Mouse (Mus musculus): ENCODE results near the gene Cdk9. TPM values are rescaled to one million over a fixed set of nuclear protein-coding genes. Genes with fewer than 3 reads are reported as not detected.
A peak's percentile ranks its signal among the peaks of the same experiment; 100 is the strongest.

Cdk9 gene
- polyA plus RNA-seq, 1 experiment from 2014 or later = 126 TPM

- H3K36me3 ChIP-seq = no peaks in the 10 kb centered on the region
- no peak for ATAC-seq (ENCODE audit: insufficient number of reproducible peaks, insufficient read depth, low FRiP score, low TSS enrichment)
- H3K4me3 ChIP-seq = no peak overlapping the region
- peak overlapping the region; percentile 81 for H3K27ac ChIP-seq
- peaks cover 54% of the 10 kb centered on the region for H3K4me1 ChIP-seq
- WGBS = 51% methylated on average over 4 of the region's 4 CpGs
- H3K27me3 ChIP-seq = no peaks in the 10 kb centered on the region
- H3K9ac ChIP-seq = no peak overlapping the region
- no peaks in the 10 kb centered on the region for H3K9me3 ChIP-seq
- no peak overlapping the region for H3K4me2 ChIP-seq (replicated peaks)
These were observed 19.0 kb upstream of the Cdk9 start for GRCm38 (mm10) chr2:32731911-32732310.

- no peaks in the 10 kb centered on the region for H3K9me3 ChIP-seq
- no peak overlapping the region for H3K9ac ChIP-seq
- peaks cover 54% of the 10 kb centered on the region for H3K4me1 ChIP-seq
- H3K27ac ChIP-seq = peak overlapping the region; percentile 81
- peak; percentile 54; the same call in 1 of the 2 replicates for ATAC-seq (ENCODE audit: insufficient number of reproducible peaks, insufficient read depth, low FRiP score, low TSS enrichment)
- WGBS = 13% methylated on average over 11 of the region's 11 CpGs
- H3K36me3 ChIP-seq = no peaks in the 10 kb centered on the region
- H3K4me2 ChIP-seq (replicated peaks) = peak overlapping the region; percentile 28
- H3K27me3 ChIP-seq = no peaks in the 10 kb centered on the region
- H3K4me3 ChIP-seq = peak overlapping the region; percentile 9; the same call in 1 of the 2 replicates
These were observed 18.0 kb upstream of the Cdk9 start for GRCm38 (mm10) chr2:32730854-32731253.

- Histone ChIP-seq H3K27ac (peak overlapping the region; percentile 81; the same call in 1 of the 2 replicates), H3K27me3 (no peaks in the 10 kb centered on the region), H3K9ac (no peak overlapping the region), H3K36me3 (no peaks in the 10 kb centered on the region), H3K9me3 (no peaks in the 10 kb centered on the region), H3K4me3 (no peak overlapping the region), H3K4me1 (peaks cover 47% of the 10 kb centered on the region), H3K4me2 (replicated peaks) (peak overlapping the region; percentile 17)
- 50% methylated on average over 4 of the region's 4 CpGs for WGBS
- ATAC-seq (ENCODE audit: insufficient number of reproducible peaks, insufficient read depth, low FRiP score, low TSS enrichment) = no peak
These were observed 16.7 kb upstream of the Cdk9 start for GRCm38 (mm10) chr2:32729547-32729946.

DNA sequence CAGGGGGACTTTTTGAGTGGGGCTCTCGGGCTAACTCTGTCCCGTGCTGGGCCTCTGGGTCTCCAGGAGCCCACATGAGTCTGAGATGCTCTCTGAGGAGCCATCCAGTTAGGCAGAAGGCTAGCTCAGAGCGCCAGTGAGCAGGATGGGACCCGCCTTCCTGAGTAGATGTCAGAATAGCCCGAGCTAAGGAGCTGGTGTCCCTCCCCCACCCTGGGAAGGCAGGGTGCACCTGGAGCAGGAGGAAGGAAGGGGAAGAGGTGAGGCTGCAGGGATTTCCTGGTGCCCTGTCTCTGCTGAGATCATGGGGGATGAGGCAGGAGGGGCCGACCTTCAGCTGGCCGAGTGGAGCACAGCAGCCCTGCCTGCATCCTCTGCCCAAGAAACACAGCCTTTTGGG is 15.6 kb upstream of the Cdk9 start:
- Histone ChIP-seq H3K4me2 (replicated peaks) (peak overlapping the region; percentile 49), H3K4me3 (peak overlapping the region; percentile 35), H3K9ac (0 out of 2 replicates have a peak overlapping the region, but pooled peaks have one; percentile 24), H3K4me1 (peaks cover 40% of the 10 kb centered on the region), H3K27ac (peak overlapping the region; percentile 81), H3K36me3 (no peaks in the 10 kb centered on the region), H3K27me3 (no peaks in the 10 kb centered on the region), H3K9me3 (no peaks in the 10 kb centered on the region)
- WGBS = 44% methylated on average over 7 of the region's 7 CpGs
- no peak for ATAC-seq (ENCODE audit: insufficient number of reproducible peaks, insufficient read depth, low FRiP score, low TSS enrichment)

DNA sequence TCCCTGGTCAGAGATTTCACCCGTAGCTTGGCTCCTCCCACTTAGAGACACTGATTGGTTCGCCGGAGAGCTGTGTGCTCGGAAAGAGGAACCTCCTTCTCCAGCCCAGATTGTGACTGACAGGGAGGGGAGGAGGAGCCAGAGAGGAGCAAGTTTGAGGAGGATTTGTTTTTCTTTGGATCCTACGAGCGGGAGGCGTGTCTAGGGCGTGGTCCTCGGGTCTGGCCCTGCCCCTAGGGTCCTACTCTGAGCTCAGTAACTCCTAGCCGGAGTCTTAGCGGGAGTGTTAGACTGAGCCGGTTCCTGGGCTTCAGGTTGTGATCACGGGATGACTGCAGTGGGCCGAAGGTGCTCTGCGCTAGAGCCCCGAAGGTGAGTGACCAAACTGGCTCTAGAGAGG is 14.6 kb upstream of the Cdk9 start:
- Histone ChIP-seq H3K9ac (peak overlapping the region; percentile 39; the same call in 1 of the 2 replicates), H3K27me3 (no peaks in the 10 kb centered on the region; the same call in 1 of the 2 replicates), H3K4me1 (peaks cover 41% of the 10 kb centered on the region), H3K9me3 (no peaks in the 10 kb centered on the region), H3K27ac (peak overlapping the region; percentile 81; the same call in 1 of the 2 replicates), H3K4me3 (peak overlapping the region; percentile 35), H3K36me3 (no peaks in the 10 kb centered on the region), H3K4me2 (replicated peaks) (peak overlapping the region; percentile 49)
- peak; percentile 92 for ATAC-seq (ENCODE audit: insufficient number of reproducible peaks, insufficient read depth, low FRiP score, low TSS enrichment)
- WGBS = 1% methylated on average over 16 of the region's 16 CpGs

DNA sequence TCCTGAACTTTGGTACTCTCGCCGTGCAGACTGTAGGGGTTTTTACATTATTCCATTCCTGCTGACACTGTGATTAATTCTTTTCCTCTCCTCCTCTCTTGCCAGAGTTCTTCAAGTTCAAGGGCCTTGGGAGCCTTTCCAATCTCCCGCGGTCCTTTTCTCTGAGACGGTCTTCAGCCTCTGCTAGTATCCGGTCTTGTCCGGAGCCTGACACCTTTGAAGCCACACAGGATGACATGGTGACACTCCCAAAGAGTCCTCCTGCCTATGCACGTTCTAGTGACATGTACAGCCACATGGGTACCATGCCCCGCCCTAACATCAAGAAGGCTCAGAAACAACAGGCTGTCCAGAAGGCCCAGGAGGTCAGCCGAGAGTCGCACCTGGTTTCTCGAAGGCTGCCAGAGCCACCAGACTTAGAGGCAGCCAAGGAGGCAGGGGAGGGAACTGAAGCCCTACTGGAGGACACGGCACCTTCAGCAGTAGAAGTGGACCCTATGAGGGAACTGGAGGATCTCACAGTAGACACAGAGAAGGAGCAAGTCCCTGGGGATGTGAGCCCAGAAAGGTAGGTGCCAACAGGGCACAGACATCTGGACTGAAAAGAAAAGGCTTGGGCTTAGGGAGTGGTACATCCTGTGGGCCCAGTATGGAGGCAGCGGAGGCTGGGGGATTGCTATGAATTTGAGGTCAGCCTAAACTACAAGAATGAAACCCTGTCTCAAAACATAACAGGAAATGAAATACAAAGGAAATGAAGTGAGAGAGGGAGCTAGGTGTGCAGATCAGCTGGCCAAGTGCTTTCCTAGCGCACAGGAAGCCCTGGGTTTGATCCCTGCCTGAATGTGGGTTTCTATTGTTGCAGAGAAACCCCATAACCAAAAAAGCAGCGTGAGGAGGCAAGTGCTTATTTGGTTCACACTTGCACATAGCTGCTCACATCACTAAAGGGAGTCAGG is 12.2 kb upstream of the Cdk9 start:
- no peaks in the 10 kb centered on the region for H3K9me3 ChIP-seq
- no peak overlapping the region for H3K9ac ChIP-seq
- no peak overlapping the region for H3K27ac ChIP-seq
- no peaks in the 10 kb centered on the region for H3K36me3 ChIP-seq
- no peak overlapping the region for H3K4me2 ChIP-seq (replicated peaks)
- H3K4me1 ChIP-seq = peaks cover 38% of the 10 kb centered on the region
- 83% methylated on average over 16 of the region's 16 CpGs for WGBS
- ATAC-seq (ENCODE audit: insufficient number of reproducible peaks, insufficient read depth, low FRiP score, low TSS enrichment) = no peak
- H3K27me3 ChIP-seq = no peaks in the 10 kb centered on the region; the same call in 1 of the 2 replicates
- H3K4me3 ChIP-seq = no peak overlapping the region

DNA sequence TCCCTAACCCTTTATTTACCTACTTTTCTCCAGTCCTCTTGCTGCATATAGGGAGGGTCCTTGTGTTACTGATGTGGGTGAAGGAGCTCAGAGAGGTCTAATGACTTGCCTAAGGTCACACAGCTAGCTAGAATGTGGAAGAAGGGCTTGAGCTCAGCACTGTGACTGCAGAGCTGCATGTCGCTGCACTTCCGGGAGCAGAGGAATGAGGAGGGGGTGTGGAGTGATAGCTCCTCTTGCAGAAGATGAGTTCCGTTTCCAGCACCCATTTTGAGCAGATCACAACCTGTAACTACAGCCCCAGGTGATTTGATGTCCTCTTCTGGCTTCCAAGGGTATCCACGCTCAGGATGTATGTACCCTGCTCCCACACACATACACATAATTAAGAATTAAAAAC is 11.3 kb upstream of the Cdk9 start:
- Histone ChIP-seq H3K4me1 (peaks cover 30% of the 10 kb centered on the region), H3K9ac (no peak overlapping the region), H3K27me3 (no peaks in the 10 kb centered on the region; the same call in 1 of the 2 replicates), H3K4me3 (no peak overlapping the region), H3K9me3 (no peaks in the 10 kb centered on the region), H3K27ac (no peak overlapping the region), H3K36me3 (no peaks in the 10 kb centered on the region), H3K4me2 (replicated peaks) (no peak overlapping the region)
- no peak for ATAC-seq (ENCODE audit: insufficient number of reproducible peaks, insufficient read depth, low FRiP score, low TSS enrichment)
- 79% methylated on average over 4 of the region's 4 CpGs for WGBS

DNA sequence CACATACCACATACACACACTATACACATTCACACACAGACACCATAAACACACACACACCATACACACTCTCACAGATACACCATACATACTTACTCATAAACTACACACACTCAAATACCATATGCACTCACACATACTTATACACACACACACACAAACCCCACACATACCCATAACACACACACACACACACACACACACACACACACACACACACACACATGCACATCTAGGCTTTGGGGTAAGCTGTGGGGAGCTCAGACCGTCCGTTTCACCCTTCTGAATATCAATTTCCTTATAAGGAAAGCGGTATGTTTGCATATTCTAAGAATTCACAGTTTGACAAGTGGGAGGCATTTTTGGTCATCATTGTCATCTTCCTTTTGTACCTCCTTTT is 9.7 kb upstream of the Cdk9 start:
- no peak for ATAC-seq (ENCODE audit: insufficient number of reproducible peaks, insufficient read depth, low FRiP score, low TSS enrichment)
- H3K4me3 ChIP-seq = no peak overlapping the region
- peaks cover 24% of the 10 kb centered on the region for H3K4me1 ChIP-seq
- H3K36me3 ChIP-seq = no peaks in the 10 kb centered on the region
- 0 out of 2 replicates have a peak overlapping the region, but pooled peaks have one; percentile 1 for H3K9ac ChIP-seq
- no peak overlapping the region; the same call in 1 of the 2 replicates for H3K27ac ChIP-seq
- no peak overlapping the region; the same call in 1 of the 2 replicates for H3K4me2 ChIP-seq (replicated peaks)
- no peaks in the 10 kb centered on the region; the same call in 1 of the 2 replicates for H3K27me3 ChIP-seq
- H3K9me3 ChIP-seq = no peaks in the 10 kb centered on the region
- WGBS = 77% methylated on average over 3 of the region's 3 CpGs

DNA sequence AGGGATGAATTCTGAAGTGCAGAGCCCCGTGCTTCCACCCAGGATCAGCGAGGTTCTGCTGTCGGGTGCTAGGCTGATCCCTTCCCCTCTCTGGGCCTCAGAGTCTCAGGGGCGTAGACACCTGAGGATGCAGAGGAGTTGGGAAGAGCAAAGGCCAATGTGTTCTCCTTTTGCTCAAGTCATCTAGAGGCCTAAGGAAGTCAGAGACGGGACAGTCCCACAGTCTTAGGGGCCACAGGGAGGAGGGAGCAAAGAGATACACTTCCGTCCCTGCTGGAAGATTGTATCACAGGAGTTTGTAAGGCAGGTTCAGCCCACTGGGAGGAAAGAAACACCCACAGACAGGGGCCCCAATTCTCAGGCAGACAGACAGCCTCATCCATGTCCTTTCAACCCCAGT is 9.2 kb upstream of the Cdk9 start:
- Histone ChIP-seq H3K27ac (no peak overlapping the region; the same call in 1 of the 2 replicates), H3K9me3 (no peaks in the 10 kb centered on the region), H3K9ac (0 out of 2 replicates have a peak overlapping the region, but pooled peaks have one; percentile 1), H3K4me1 (peaks cover 24% of the 10 kb centered on the region), H3K27me3 (no peaks in the 10 kb centered on the region; the same call in 1 of the 2 replicates), H3K4me3 (no peak overlapping the region), H3K36me3 (no peaks in the 10 kb centered on the region), H3K4me2 (replicated peaks) (peak overlapping the region; percentile 27)
- 54% methylated on average over 6 of the region's 6 CpGs for WGBS
- no peak for ATAC-seq (ENCODE audit: insufficient number of reproducible peaks, insufficient read depth, low FRiP score, low TSS enrichment)

GRCm38 (mm10) chr2:32720681-32721229 is 7.9 kb upstream of the Cdk9 start, which contains the start of gene Sh2d3c:
Gene Sh2d3c, plus strand, starts transcription at chr2:32721055.
- H3K4me3 ChIP-seq = no peak within 1 kb of the TSS
- peak within 1 kb of the TSS; percentile 27 for H3K4me2 ChIP-seq (replicated peaks)
- peak within 1 kb of the TSS; percentile 51 for H3K27ac ChIP-seq
- no peaks in the 10 kb centered on the region; the same call in 1 of the 2 replicates for H3K27me3 ChIP-seq
- no peaks in the 10 kb centered on the region for H3K9me3 ChIP-seq
- no peaks in the 10 kb centered on the region for H3K36me3 ChIP-seq
- ATAC-seq (ENCODE audit: insufficient number of reproducible peaks, insufficient read depth, low FRiP score, low TSS enrichment) = 0 out of 2 replicates have a peak, but pooled peaks have one; percentile 12
- H3K9ac ChIP-seq = peak within 1 kb of the TSS; percentile 33; the same call in 1 of the 2 replicates
- peaks cover 24% of the 10 kb centered on the region for H3K4me1 ChIP-seq
- WGBS = 40% methylated on average over 8 of the region's 8 CpGs

DNA sequence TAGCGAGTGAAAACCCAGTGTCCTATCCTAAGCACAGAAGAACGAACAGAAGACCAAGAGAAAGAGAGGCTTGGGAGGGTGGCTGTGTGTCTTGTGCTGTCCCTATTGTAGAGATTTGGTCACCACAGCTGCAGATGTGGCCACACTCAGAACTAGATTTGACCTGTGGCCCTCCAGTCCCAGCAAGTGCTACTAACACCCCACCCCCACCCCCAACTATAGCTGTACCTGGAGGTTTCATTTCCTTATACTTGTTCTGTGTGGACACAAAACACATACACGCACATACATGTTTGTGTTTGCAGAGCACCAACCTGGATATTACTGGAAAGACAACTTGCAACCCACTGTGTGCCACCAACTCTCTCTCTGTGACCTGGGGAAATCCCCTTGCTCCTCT is 7.2 kb upstream of the Cdk9 start:
- peaks cover 26% of the 10 kb centered on the region for H3K4me1 ChIP-seq

More for the DNA sequence above, 7.2 kb upstream of the Cdk9 start:
- Histone ChIP-seq H3K4me2 (replicated peaks) (no peak overlapping the region), H3K27ac (no peak overlapping the region), H3K9me3 (no peaks in the 10 kb centered on the region), H3K9ac (no peak overlapping the region), H3K27me3 (no peaks in the 10 kb centered on the region; the same call in 1 of the 2 replicates), H3K4me3 (no peak overlapping the region), H3K36me3 (no peaks in the 10 kb centered on the region)
- no peak for ATAC-seq (ENCODE audit: insufficient number of reproducible peaks, insufficient read depth, low FRiP score, low TSS enrichment)
- 92% methylated on average over 3 of the region's 3 CpGs for whole genome bisulfite sequencing

Data from embryonic facial prominence, embryonic 12.5 days (tissue).